In the genomic region with DNA sequence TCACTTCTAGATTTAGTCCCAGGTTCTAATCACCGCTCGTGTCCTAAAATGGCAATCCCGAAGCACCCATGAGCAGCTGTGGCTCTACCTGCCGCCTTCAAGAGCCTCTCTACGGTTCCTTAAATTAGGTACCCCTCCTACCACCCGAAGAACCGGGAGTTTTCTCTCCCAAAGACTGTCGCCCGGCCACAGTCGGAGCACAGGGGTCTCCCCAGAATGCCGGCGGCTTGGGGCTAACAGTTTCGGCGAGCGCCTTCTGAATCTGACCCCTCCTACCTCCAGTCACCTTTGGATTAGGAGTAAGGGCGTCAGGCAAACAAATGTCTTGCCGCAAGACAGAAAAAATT, we compare ENCODE assay signal across 8 mouse cellular contexts. TPM values are rescaled to one million over a fixed set of nuclear protein-coding genes. Genes with fewer than 3 reads are reported as not detected.
DNase-seq lines count a peak whose midpoint lies in the region; ATAC-seq and TF ChIP-seq lines count a peak whose summit lies in the region.

No protein-coding gene starts in this region.

- H3K27ac ChIP-seq in liver, adult 2 months (replicated peaks; ENCODE audit: insufficient read depth, low read depth, low read length), result peak overlapping the region; percentile 77
- no peak overlapping the region for H3K27ac ChIP-seq in embryonic facial prominence, embryonic 12.5 days
- H3K27ac ChIP-seq in intestine, embryonic 15.5 days, result no peak overlapping the region

- TF ChIP-seq CTCF in liver, adult 2 months (IDR thresholded peaks at IDR 0.05; ENCODE audit: low read depth, low read length), result no peak

- no peak for TF ChIP-seq POLR2A in liver, adult 2 months (IDR thresholded peaks at IDR 0.05; ENCODE audit: extremely low read depth, insufficient read depth, low read length)

- peak overlapping the region; percentile 80 for H3K4me2 ChIP-seq in embryonic facial prominence, embryonic 12.5 days (replicated peaks)
- H3K4me2 ChIP-seq in intestine, embryonic 15.5 days (replicated peaks), result peak overlapping the region; percentile 61

- H3K79me2 ChIP-seq in liver, adult 2 months (ENCODE audit: control insufficient read depth, insufficient read depth, low read length), result peaks cover 6% of the 10 kb centered on the region; the same call in 1 of the 2 replicates

- WGBS in liver, adult 2 months, result under 1% methylated on average over 17 of the region's 17 CpGs
- WGBS in embryonic facial prominence, embryonic 12.5 days, result 3% methylated on average over 17 of the region's 17 CpGs
- WGBS in intestine, embryonic 15.5 days, result 2% methylated on average over 17 of the region's 17 CpGs

- peaks cover 18% of the 10 kb centered on the region for H3K36me3 ChIP-seq in liver, adult 2 months (ENCODE audit: control insufficient read depth, insufficient read depth, low read length)
- H3K36me3 ChIP-seq in embryonic facial prominence, embryonic 12.5 days, result peaks cover 22% of the 10 kb centered on the region
- H3K36me3 ChIP-seq in intestine, embryonic 15.5 days, result peaks cover 1% of the 10 kb centered on the region

- H3K9ac ChIP-seq in liver, adult 2 months (ENCODE audit: low read depth, low read length), result peak overlapping the region; percentile 84
- H3K9ac ChIP-seq in embryonic facial prominence, embryonic 12.5 days, result peak overlapping the region; percentile 51
- H3K9ac ChIP-seq in intestine, embryonic 15.5 days, result peak overlapping the region; percentile 50

- peak overlapping the region; percentile 99 for H3K4me3 ChIP-seq in liver, adult 2 months (ENCODE audit: insufficient read depth, low read depth, low read length)
- peak overlapping the region; percentile 93 for H3K4me3 ChIP-seq in embryonic facial prominence, embryonic 12.5 days
- H3K4me3 ChIP-seq in intestine, embryonic 15.5 days (replicated peaks), result peak overlapping the region; percentile 94

- no peaks in the 10 kb centered on the region for H3K27me3 ChIP-seq in liver, adult 2 months (ENCODE audit: control insufficient read depth, insufficient read depth, low read length)
- no peaks in the 10 kb centered on the region for H3K27me3 ChIP-seq in embryonic facial prominence, embryonic 12.5 days
- no peaks in the 10 kb centered on the region for H3K27me3 ChIP-seq in intestine, embryonic 15.5 days (replicated peaks)

- peaks cover 9% of the 10 kb centered on the region for H3K4me1 ChIP-seq in liver, adult 2 months (ENCODE audit: control insufficient read depth, insufficient read depth, low read length)
- H3K4me1 ChIP-seq in embryonic facial prominence, embryonic 12.5 days, result peaks cover 12% of the 10 kb centered on the region
- H3K4me1 ChIP-seq in intestine, embryonic 15.5 days (replicated peaks), result peaks cover 5% of the 10 kb centered on the region; the same call in 1 of the 2 replicates

- no peak for DNase-seq in liver, adult 2 months (ENCODE audit: extremely low read depth, low read depth, low spot score)
- no peak for DNase-seq in liver
- DNase-seq in adrenal gland, adult (ENCODE audit: inconsistent age in 2 of 2, low spot score in 1 of 2), result no peak
- DNase-seq in c-Kit-positive CD71-positive TER-119-positive erythroid progenitor cells, embryonic 14.5 days (ENCODE audit: low spot score), result no peak
- no peak for DNase-seq in cerebellum, adult 9-11 months

- ATAC-seq in embryonic facial prominence, embryonic 12.5 days (ENCODE audit: insufficient number of reproducible peaks, insufficient read depth, low FRiP score, low TSS enrichment), result no peak
- ATAC-seq in intestine, embryonic 15.5 days, result no peak; the same call in 1 of the 2 replicates
- peak; percentile 9; the same call in 1 of the 2 replicates for ATAC-seq in monocyte, adult 5-6 weeks (replicated peaks; ENCODE audit: insufficient number of reproducible peaks, low FRiP score, low TSS enrichment, poor library complexity, severe bottlenecking)

- H3K9me3 ChIP-seq in embryonic facial prominence, embryonic 12.5 days, result no peaks in the 10 kb centered on the region
- H3K9me3 ChIP-seq in intestine, embryonic 15.5 days, result no peaks in the 10 kb centered on the region

RNA-seq across cellular contexts. Expression of gene Srp72, which starts 0.3 kb away (rescaled TPM):
- total RNA-seq in liver, adult 2 months (2014; rRNA removed), result 43.4 and 43.5 TPM in 2 replicates
- 18.4 and 23.1 TPM in 2 replicates for polyA plus RNA-seq in liver, adult 2 months (2012; rRNA removed)
- polyA plus RNA-seq in embryonic facial prominence, embryonic 12.5 days (2016; fragmentation: Nextera tagmentation; extraction: Ambion mirVana), result 87.8 and 93.5 TPM in 2 replicates
- polyA plus RNA-seq in intestine, embryonic 15.5 days (2015; fragmentation: Nextera tagmentation; extraction: Ambion mirVana), result 79.6 and 84.8 TPM in 2 replicates
- total RNA-seq in monocyte, adult 5-6 weeks (2017), result 88.8 to 168 TPM (median 138 TPM) in 3 replicates

RNA-seq across cellular contexts. Expression of gene Ppat, which starts 22.8 kb away (rescaled TPM):
- 22.8 and 30.3 TPM in 2 replicates for total RNA-seq in liver, adult 2 months (2014; rRNA removed)
- 5.3 and 6.4 TPM in 2 replicates for polyA plus RNA-seq in liver, adult 2 months (2012; rRNA removed)
- polyA plus RNA-seq in embryonic facial prominence, embryonic 12.5 days (2016; fragmentation: Nextera tagmentation; extraction: Ambion mirVana), result 26.9 and 29.9 TPM in 2 replicates
- 27.4 and 30.7 TPM in 2 replicates for polyA plus RNA-seq in intestine, embryonic 15.5 days (2015; fragmentation: Nextera tagmentation; extraction: Ambion mirVana)
- total RNA-seq in monocyte, adult 5-6 weeks (2017), result 18.7 to 32.1 TPM (median 29.8 TPM) in 3 replicates

RNA-seq across cellular contexts. Expression of gene Paics, which starts 23.1 kb away (rescaled TPM):
- total RNA-seq in liver, adult 2 months (2014; rRNA removed), result 303 and 359 TPM in 2 replicates
- 165 and 187 TPM in 2 replicates for polyA plus RNA-seq in liver, adult 2 months (2012; rRNA removed)
- 298 and 308 TPM in 2 replicates for polyA plus RNA-seq in embryonic facial prominence, embryonic 12.5 days (2016; fragmentation: Nextera tagmentation; extraction: Ambion mirVana)
- polyA plus RNA-seq in intestine, embryonic 15.5 days (2015; fragmentation: Nextera tagmentation; extraction: Ambion mirVana), result 193 and 208 TPM in 2 replicates
- 99.4 to 104 TPM (median 104 TPM) in 3 replicates for total RNA-seq in monocyte, adult 5-6 weeks (2017)

RNA-seq across cellular contexts. Expression of gene Arl9, which starts 29.7 kb away (rescaled TPM):
- total RNA-seq in liver, adult 2 months (2014; rRNA removed), result not detected in 2 replicates
- polyA plus RNA-seq in liver, adult 2 months (2012; rRNA removed), result 0.33 TPM in 1 of 2 replicates, not detected in the other
- polyA plus RNA-seq in embryonic facial prominence, embryonic 12.5 days (2016; fragmentation: Nextera tagmentation; extraction: Ambion mirVana), result not detected in 2 replicates
- polyA plus RNA-seq in intestine, embryonic 15.5 days (2015; fragmentation: Nextera tagmentation; extraction: Ambion mirVana), result 0.29 TPM in 1 of 2 replicates, not detected in the other
- total RNA-seq in monocyte, adult 5-6 weeks (2017), result not detected in 3 replicates

RNA-seq across cellular contexts. Expression of gene Thegl, which starts 41.6 kb away (rescaled TPM):
- total RNA-seq in liver, adult 2 months (2014; rRNA removed), result not detected in 2 replicates
- not detected in 2 replicates for polyA plus RNA-seq in liver, adult 2 months (2012; rRNA removed)
- polyA plus RNA-seq in embryonic facial prominence, embryonic 12.5 days (2016; fragmentation: Nextera tagmentation; extraction: Ambion mirVana), result not detected in 2 replicates
- 0.49 and 0.72 TPM in 2 replicates for polyA plus RNA-seq in intestine, embryonic 15.5 days (2015; fragmentation: Nextera tagmentation; extraction: Ambion mirVana)
- total RNA-seq in monocyte, adult 5-6 weeks (2017), result 1.1 TPM in 1 of 3 replicates, not detected in the others
